Mouse (Mus musculus) hindbrain, embryonic 10.5 days (tissue): Measurements from ENCODE around the gene Cep131. TPM values are rescaled to one million over a fixed set of nuclear protein-coding genes. Genes with fewer than 3 reads are reported as not detected.

Experiments
- DNase-seq: peaks from one replicate; pipeline ENCODE4 v3.0.0-alpha.2; 2017; ENCODE audit warnings: low spot score
- H3K27ac ChIP-seq: fragments of 300-500 bp; sonication (generic); 2 replicates; pipeline ENCODE4 v1.5.1; 2016; ENCODE audit warnings: mild to moderate bottlenecking, moderate library complexity
- H3K27me3 ChIP-seq: fragments of 300-500 bp; sonication (generic); 2 replicates; pipeline ENCODE4 v1.6.1; 2016; ENCODE audit warnings: mild to moderate bottlenecking; ENCODE audit not compliant: poor library complexity, insufficient read depth, severe bottlenecking
- H3K36me3 ChIP-seq: fragments of 300-500 bp; sonication (generic); 2 replicates; pipeline ENCODE4 v1.6.1; 2016; ENCODE audit warnings: mild to moderate bottlenecking, moderate library complexity
- H3K4me1 ChIP-seq: fragments of 300-500 bp; sonication (generic); replicated peaks from 2 replicates; pipeline ENCODE4 v1.6.1; 2016; ENCODE audit warnings: mild to moderate bottlenecking
- H3K4me3 ChIP-seq: fragments of 300-500 bp; sonication (generic); 2 replicates; pipeline ENCODE4 v1.5.1; 2016; ENCODE audit warnings: mild to moderate bottlenecking, moderate library complexity
- H3K9me3 ChIP-seq: fragments of 300-500 bp; sonication (generic); 2 replicates; pipeline ENCODE4 v1.6.1; 2016; ENCODE audit warnings: mild to moderate bottlenecking, moderate library complexity
- WGBS: fragments of 180-500 bp; shearing (Covaris S2); methylation state at CpG from one replicate; pipeline ENCODE4 v1.1.7; 2016; 5-methylcytosine and 5-hydroxymethylcytosine counted together
- polyA plus RNA-seq: library from polyadenylated mRNA; unstranded; fragments of >200 nt; fragmentation: Nextera tagmentation; extraction: Ambion mirVana; gene quantifications from 2 replicates; pipeline ENCODE4 v1.2.1, GENCODE M21; 2016

The Cep131 gene
- polyA plus RNA-seq, 1 experiment from 2014 or later, result 45.4 TPM

DNA sequence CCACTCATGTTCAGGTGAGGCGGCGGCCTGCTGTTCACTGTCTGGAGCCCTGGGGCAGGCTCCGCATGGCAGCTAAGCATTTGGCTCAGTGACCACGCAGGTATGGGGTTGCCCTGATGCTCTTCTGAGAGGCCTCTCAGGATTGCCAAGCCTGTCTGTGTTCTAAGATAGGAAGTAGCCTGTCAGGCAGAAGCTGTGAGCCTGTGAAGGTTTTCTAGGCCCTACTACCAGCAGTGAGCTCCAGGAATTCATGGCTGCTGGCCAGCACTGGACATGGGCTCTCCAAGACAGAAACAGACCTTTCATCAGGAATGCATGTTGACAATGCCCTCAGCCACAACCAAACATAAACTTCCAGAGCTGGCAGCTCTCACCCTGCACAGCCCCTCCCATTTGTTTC, 25.5 kb upstream of the Cep131 start:
- WGBS, result 88% methylated on average over 4 of the region's 4 CpGs
- no peaks in the 10 kb centered on the region for H3K9me3 ChIP-seq
- peaks cover 90% of the 10 kb centered on the region for H3K36me3 ChIP-seq
- H3K4me3 ChIP-seq, result no peak overlapping the region
- H3K4me1 ChIP-seq, result peaks cover 14% of the 10 kb centered on the region; the same call in 1 of the 2 replicates
- DNase-seq, result no peak
- H3K27ac ChIP-seq, result no peak overlapping the region
- no peaks in the 10 kb centered on the region for H3K27me3 ChIP-seq

DNA sequence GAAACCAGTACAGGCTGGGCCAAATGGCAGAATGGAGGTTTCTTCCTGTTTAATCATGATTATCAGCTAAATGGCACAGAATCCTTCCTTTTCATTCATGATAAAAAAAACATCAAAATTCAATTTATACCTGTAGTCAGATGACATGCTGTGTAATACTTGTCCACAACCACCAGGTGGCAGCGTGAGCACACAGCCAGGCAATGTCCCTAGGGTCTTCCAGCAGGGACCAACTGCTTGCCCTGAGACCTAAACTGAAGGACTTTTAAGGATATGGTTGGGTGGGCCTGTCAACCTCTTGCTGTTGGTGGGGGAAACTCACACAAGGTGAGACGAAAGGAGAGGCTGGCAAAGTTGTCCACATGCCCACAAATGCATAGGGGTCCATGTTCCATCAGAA, 24.4 kb upstream of the Cep131 start:
- Histone ChIP-seq H3K27ac (no peak overlapping the region), H3K36me3 (peaks cover 89% of the 10 kb centered on the region), H3K9me3 (no peaks in the 10 kb centered on the region), H3K4me1 (peaks cover 14% of the 10 kb centered on the region; the same call in 1 of the 2 replicates), H3K4me3 (no peak overlapping the region), H3K27me3 (no peaks in the 10 kb centered on the region)
- WGBS, result 7% methylated on average over 2 of the region's 2 CpGs
- peak; percentile 72 for DNase-seq

DNA sequence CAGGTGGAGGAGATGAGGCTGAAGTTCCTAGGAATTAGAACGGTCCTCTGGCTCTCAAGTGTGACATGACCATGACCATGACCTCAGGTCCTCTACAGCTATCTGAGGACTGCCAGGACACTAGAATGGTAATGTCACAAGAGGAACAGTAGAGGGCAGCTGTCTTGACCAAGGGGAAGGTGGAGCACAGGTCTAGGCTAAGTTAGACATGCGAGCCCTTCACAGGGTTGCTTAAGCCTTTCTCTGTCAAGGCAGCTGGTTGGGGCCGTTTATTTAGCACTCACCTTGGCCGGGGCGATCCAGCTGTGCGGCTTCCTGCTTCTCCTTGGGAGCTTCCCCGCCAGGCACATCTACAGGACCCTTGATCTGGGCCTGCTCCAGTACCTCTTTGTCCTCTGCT, 23.9 kb upstream of the Cep131 start:
- no peaks in the 10 kb centered on the region for H3K27me3 ChIP-seq
- H3K4me1 ChIP-seq, result peaks cover 17% of the 10 kb centered on the region; the same call in 1 of the 2 replicates
- 72% methylated on average over 7 of the region's 7 CpGs for WGBS
- peaks cover 89% of the 10 kb centered on the region for H3K36me3 ChIP-seq
- no peak overlapping the region for H3K4me3 ChIP-seq
- no peaks in the 10 kb centered on the region for H3K9me3 ChIP-seq
- no peak overlapping the region for H3K27ac ChIP-seq
- no peak for DNase-seq

DNA sequence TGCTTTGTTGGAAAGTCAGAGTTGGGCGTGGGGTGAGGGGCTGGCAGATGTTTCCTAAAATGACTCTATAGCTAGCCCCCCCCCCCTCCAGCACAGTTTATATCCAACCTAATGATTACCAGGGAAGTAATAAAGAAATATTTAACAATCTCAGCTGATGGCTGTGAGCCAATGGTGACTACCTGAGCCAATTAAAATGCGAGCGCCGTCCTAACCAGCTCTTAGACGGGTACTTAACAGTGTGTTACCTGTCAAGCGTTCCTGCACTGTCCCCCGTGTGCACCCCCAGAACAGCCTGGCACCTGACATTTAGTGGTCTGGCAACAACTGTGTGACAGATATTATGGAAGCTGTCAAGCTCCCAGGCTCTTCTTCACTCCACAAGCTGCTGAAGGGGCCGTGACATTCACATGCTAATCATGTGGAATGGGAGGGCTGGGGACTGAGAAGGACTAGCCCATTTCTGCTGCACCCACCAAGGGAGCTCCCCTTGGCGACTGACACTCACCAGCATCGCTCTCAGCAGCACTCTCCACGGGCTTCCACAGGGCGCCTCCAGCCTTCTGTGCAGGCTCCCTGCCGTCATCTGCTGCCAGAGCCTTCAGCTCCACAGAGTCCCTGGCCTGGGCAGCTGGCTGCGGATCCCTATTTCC, 23.1 kb upstream of the Cep131 start:
- no peaks in the 10 kb centered on the region for H3K9me3 ChIP-seq
- H3K36me3 ChIP-seq, result peaks cover 89% of the 10 kb centered on the region
- WGBS, result 73% methylated on average over 14 of the region's 14 CpGs
- H3K4me1 ChIP-seq, result peaks cover 17% of the 10 kb centered on the region; the same call in 1 of the 2 replicates
- no peak overlapping the region for H3K27ac ChIP-seq
- no peak overlapping the region for H3K4me3 ChIP-seq
- no peak for DNase-seq
- H3K27me3 ChIP-seq, result no peaks in the 10 kb centered on the region

DNA sequence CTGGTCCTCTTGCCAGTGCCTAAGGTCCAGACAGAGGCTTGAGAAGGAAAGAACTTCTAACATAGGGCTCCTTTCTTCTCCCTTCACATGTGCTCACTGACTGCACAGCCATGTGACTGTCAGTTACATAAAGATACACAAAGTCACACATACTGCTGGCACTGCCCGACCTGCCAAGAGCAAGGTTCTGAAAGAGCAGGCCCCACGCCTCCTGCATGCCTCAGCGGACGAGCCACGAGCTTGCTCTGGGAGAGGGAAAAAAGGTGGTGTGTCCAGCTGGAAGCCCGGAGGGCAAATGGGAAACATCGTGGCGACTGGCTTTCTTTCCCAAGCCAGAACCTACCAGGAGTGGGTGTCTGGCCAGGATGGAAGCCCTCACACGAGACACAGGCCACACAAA, 21.2 kb upstream of the Cep131 start:
- Histone ChIP-seq H3K27me3 (no peaks in the 10 kb centered on the region), H3K4me1 (peaks cover 17% of the 10 kb centered on the region; the same call in 1 of the 2 replicates), H3K36me3 (peaks cover 87% of the 10 kb centered on the region), H3K27ac (no peak overlapping the region), H3K4me3 (no peak overlapping the region), H3K9me3 (no peaks in the 10 kb centered on the region)
- WGBS, result 83% methylated on average over 9 of the region's 9 CpGs
- no peak for DNase-seq

- WGBS, result 71% methylated on average over 2 of the region's 2 CpGs
- Histone ChIP-seq H3K4me3 (no peak overlapping the region), H3K27ac (no peak overlapping the region), H3K4me1 (peaks cover 20% of the 10 kb centered on the region; the same call in 1 of the 2 replicates), H3K9me3 (no peaks in the 10 kb centered on the region), H3K36me3 (peaks cover 80% of the 10 kb centered on the region), H3K27me3 (no peaks in the 10 kb centered on the region)
- no peak for DNase-seq
Measured at GRCm38 (mm10) chr11:120107026-120107425, 20.4 kb upstream of the Cep131 start.

DNA sequence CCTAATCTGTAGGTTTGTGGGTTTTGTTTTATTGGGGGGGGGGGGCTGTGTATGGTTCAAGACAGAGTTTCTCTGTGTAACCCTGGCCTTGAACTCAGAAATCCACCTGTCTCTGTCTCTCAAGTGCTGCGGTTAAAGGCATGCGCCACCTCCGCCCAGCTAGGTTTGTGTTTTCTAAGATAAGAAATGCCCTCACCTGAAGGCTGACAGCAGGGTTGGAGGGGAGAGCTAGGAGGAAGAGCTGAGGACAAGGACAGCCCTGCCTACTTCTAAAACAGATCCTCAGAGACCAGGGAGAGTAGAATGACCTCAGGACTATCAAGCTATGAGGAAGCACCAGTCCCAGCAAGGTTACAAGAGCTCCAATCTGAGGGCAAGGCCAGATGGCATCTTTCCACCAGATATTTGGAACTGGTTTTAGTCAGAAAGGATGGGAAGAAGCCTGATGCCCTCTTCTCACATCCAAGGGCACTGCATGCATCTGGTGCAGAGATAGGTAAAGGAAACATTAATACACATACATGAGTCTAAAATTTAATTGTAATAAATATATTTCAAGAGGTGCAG, 16.9 kb upstream of the Cep131 start:
- peaks cover 27% of the 10 kb centered on the region for H3K4me1 ChIP-seq
- DNase-seq, result no peak
- WGBS, result 94% methylated on average over 3 of the region's 3 CpGs
- no peak overlapping the region for H3K4me3 ChIP-seq
- no peaks in the 10 kb centered on the region for H3K9me3 ChIP-seq
- no peaks in the 10 kb centered on the region for H3K27me3 ChIP-seq
- H3K36me3 ChIP-seq, result peaks cover 60% of the 10 kb centered on the region
- H3K27ac ChIP-seq, result no peak overlapping the region

DNA sequence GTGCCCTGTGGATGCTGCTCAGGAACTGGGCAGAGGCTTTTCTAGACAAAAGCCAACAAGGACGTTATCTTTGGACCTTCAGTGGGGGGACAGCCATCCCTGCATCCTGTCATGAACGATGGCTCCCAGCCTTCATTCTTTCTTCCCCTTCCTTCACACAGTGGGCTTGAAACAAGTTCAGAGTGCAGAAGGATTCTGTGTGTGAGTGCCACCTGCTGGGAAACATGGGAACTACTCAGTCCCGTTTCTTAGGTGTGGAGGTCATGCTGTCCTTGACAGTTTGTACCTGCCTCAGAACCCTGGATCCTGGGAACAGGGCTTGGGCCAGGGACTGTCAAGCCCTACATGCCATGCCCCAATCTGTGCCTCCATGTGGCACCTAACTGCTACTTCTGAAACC, 14.4 kb upstream of the Cep131 start:
- H3K36me3 ChIP-seq, result peaks cover 46% of the 10 kb centered on the region
- WGBS, result 14% methylated on average over 3 of the region's 3 CpGs
- no peaks in the 10 kb centered on the region for H3K9me3 ChIP-seq

DNA sequence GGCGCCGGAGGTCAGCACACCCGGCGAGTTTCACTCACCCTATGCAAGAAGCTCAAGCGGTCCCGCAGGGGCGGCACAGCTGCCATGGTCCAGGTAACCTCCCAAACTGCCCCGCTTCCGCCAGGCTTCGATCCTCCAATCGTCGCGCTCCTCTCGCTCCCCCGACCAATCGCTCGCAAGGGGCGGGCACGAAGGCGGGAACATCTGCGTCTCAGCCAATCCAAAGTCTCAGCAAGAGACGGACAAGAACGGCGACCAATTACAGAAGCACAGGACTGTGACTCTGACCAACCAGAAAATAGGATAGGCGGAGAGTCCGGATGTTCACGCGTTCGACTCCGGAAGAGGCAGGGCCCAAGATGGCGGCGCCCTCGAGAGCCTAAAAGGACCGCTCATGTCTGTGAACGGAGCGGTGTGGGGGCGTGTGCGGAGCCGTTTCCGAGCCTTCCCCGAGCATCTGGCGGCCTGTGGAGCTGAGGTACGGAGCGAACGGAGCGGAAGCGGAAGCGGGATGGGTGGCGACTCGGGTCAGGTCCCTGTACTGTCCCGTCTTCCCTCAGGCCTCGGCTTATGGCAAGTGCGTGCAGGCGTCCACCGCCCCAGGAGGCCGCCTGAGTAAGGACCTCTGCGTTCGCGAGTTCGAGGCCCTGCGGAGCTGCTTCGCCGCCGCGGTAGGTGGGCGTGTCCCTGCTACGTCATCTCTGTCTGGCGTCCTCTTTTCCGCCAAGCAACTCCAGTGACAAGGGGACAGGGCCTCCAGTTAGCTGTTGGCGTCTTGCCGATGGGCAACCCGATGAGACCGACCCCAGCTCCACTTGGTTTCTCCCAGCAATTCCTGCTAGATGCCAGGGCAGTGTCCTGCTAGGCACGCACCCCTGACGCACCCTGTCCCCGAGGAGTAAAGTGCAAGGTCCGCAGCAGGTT, 12.2 kb upstream of the Cep131 start, which contains the start of the genes Tepsin and Ndufaf8:
TSS of gene Tepsin (minus strand) at position 144 of the 924 bp plus-strand sequence.
TSS of gene Ndufaf8 (plus strand) at position 341 of the 924 bp plus-strand sequence.
- H3K27ac ChIP-seq, result peak within 1 kb of the TSS; percentile 90
- WGBS, result under 1% methylated on average over 77 of the region's 77 CpGs
- peak within 1 kb of the TSS; percentile 92 for H3K4me3 ChIP-seq

More for the DNA sequence above, 14.4 kb upstream of the Cep131 start:
- peak; percentile 76 for DNase-seq
- Histone ChIP-seq H3K27me3 (no peaks in the 10 kb centered on the region), H3K27ac (0 out of 2 replicates have a peak overlapping the region, but pooled peaks have one; percentile 53), H3K4me3 (peak overlapping the region; percentile 16; the same call in 1 of the 2 replicates), H3K4me1 (peaks cover 45% of the 10 kb centered on the region)

GRCm38 (mm10) chr11:120092817-120093591, 6.4 kb upstream of the Cep131 start:
- 80% methylated on average over 23 of the region's 23 CpGs for WGBS
- H3K27me3 ChIP-seq, result no peaks in the 10 kb centered on the region
- peaks cover 68% of the 10 kb centered on the region for H3K36me3 ChIP-seq
- peaks cover 15% of the 10 kb centered on the region for H3K4me1 ChIP-seq
- no peaks in the 10 kb centered on the region for H3K9me3 ChIP-seq
- H3K4me3 ChIP-seq, result no peak overlapping the region
- no peak overlapping the region for H3K27ac ChIP-seq
- no peak for DNase-seq

More for the DNA sequence above, 12.2 kb upstream of the Cep131 start, which contains the start of the genes Tepsin and Ndufaf8:
- H3K27me3 ChIP-seq, result no peaks in the 10 kb centered on the region
- peaks cover 46% of the 10 kb centered on the region for H3K36me3 ChIP-seq
- peaks cover 42% of the 10 kb centered on the region for H3K4me1 ChIP-seq
- no peaks in the 10 kb centered on the region for H3K9me3 ChIP-seq
- peak; percentile 100 for DNase-seq

DNA sequence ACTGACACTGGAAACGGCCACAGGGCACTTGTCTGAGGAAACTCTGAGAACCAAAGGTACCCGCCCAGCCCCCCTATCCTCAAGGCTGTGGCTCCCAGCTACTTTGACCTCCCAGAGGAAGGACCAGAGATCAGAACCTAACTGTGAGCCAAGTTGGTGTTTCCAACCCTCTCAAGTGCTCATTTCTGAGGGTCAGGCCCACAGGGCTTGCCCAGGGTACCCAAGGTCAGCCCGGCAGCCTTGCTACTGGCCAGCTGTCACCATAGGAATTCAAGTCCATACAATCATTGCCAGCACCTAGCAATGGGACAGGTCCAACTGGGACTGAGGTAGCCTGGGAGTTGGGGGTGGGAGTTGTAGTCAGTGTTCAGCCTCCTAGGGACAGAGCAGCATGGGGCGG, 4.0 kb upstream of the Cep131 start:
- DNase-seq, result no peak
- Histone ChIP-seq H3K4me3 (0 out of 2 replicates have a peak overlapping the region, but pooled peaks have one; percentile 13), H3K36me3 (peaks cover 54% of the 10 kb centered on the region), H3K9me3 (no peaks in the 10 kb centered on the region), H3K27me3 (no peaks in the 10 kb centered on the region), H3K4me1 (peaks cover 17% of the 10 kb centered on the region), H3K27ac (no peak overlapping the region)
- WGBS, result 90% methylated on average over 4 of the region's 4 CpGs
